ENCODE assay signal across 25 mouse cellular contexts in the genomic region with DNA sequence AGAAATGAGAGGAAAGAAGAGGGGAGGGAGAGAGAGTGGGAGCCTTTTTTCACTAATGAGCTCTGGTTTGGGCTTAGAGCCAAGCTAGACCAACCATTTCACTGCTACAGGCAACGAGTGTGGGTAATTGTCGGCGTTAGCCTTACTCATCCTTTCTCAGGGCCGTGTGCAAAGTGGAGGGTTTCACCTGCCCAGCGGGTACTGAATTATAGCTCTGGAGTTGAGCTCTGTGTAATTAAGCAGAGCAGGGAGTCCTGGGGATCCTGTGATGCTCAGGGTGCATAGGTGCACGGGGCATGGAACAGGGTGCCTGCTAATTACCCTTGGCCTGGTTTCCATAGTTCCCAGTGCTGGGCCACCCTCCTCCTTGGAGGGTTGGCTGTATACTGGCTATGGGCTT. TPM values are rescaled to one million over a fixed set of nuclear protein-coding genes. Genes with fewer than 3 reads are reported as not detected.
DNase-seq lines count a peak whose midpoint lies in the region; ATAC-seq lines count a peak whose summit lies in the region.
"Had no signal": no experiment of that assay in that cellular context is flagged by ENCODE, and none has a peak within 500 bp of the region (broad histone marks: within the 10 kb centered on the region; RNA-seq: fewer than 3 reads in every experiment).

No protein-coding gene starts in this region.

- H3K27me3 ChIP-seq in embryonic facial prominence, embryonic 14.5 days (replicated peaks; ENCODE audit: control insufficient read depth, insufficient read depth, low read length): no peaks in the 10 kb centered on the region
- no peaks in the 10 kb centered on the region for H3K27me3 ChIP-seq in embryonic facial prominence, embryonic 10.5 days (replicated peaks; ENCODE audit: low read depth, poor library complexity, severe bottlenecking)
- no peaks in the 10 kb centered on the region for H3K27me3 ChIP-seq in midbrain, embryonic 13.5 days
- H3K27me3 ChIP-seq in midbrain, embryonic 11.5 days (ENCODE audit: control insufficient read depth, insufficient read depth, low read length): no peaks in the 10 kb centered on the region
- H3K27me3 ChIP-seq in forebrain, embryonic 12.5 days: no peaks in the 10 kb centered on the region
- no peaks in the 10 kb centered on the region for H3K27me3 ChIP-seq in midbrain, embryonic 15.5 days (replicated peaks)
- H3K27me3 ChIP-seq: kidney, embryonic 15.5 days; limb, embryonic 15.5 days; lung, embryonic 15.5 days had no signal

- no peak overlapping the region for H3K27ac ChIP-seq in embryonic facial prominence, embryonic 14.5 days (replicated peaks; ENCODE audit: low read depth, low read length)
- H3K27ac ChIP-seq in embryonic facial prominence, embryonic 10.5 days (replicated peaks): no peak overlapping the region
- 0 out of 2 replicates have a peak overlapping the region, but pooled peaks have one; percentile 14 for H3K27ac ChIP-seq in midbrain, embryonic 13.5 days
- H3K27ac ChIP-seq in midbrain, embryonic 11.5 days (ENCODE audit: low read depth, low read length): no peak overlapping the region
- H3K27ac ChIP-seq in forebrain, embryonic 12.5 days: peak overlapping the region; percentile 42
- H3K27ac ChIP-seq in midbrain, embryonic 15.5 days: no peak overlapping the region
- H3K27ac ChIP-seq: heart, adult 2 months; heart, embryonic 13.5 days; kidney, embryonic 15.5 days; limb, embryonic 15.5 days; liver, embryonic 15.5 days; lung, embryonic 15.5 days; macrophage had no signal

- H3K9me3 ChIP-seq in embryonic facial prominence, embryonic 14.5 days (ENCODE audit: control insufficient read depth, low read length): no peaks in the 10 kb centered on the region
- H3K9me3 ChIP-seq in embryonic facial prominence, embryonic 10.5 days: no peaks in the 10 kb centered on the region
- H3K9me3 ChIP-seq in midbrain, embryonic 13.5 days: no peaks in the 10 kb centered on the region
- H3K9me3 ChIP-seq in midbrain, embryonic 11.5 days (ENCODE audit: control insufficient read depth, low read length): no peaks in the 10 kb centered on the region
- H3K9me3 ChIP-seq in forebrain, embryonic 12.5 days: no peaks in the 10 kb centered on the region
- H3K9me3 ChIP-seq in midbrain, embryonic 15.5 days: no peaks in the 10 kb centered on the region
- H3K9me3 ChIP-seq: heart, embryonic 13.5 days; kidney, embryonic 15.5 days; limb, embryonic 15.5 days; liver, embryonic 15.5 days; lung, embryonic 15.5 days had no signal

- H3K4me2 ChIP-seq in embryonic facial prominence, embryonic 14.5 days (ENCODE audit: low read depth, low read length): no peak overlapping the region
- H3K4me2 ChIP-seq in midbrain, embryonic 13.5 days (replicated peaks): no peak overlapping the region
- no peak overlapping the region for H3K4me2 ChIP-seq in midbrain, embryonic 11.5 days
- no peak overlapping the region for H3K4me2 ChIP-seq in forebrain, embryonic 12.5 days
- no peak overlapping the region for H3K4me2 ChIP-seq in midbrain, embryonic 15.5 days
- H3K4me2 ChIP-seq: heart, embryonic 13.5 days; kidney, embryonic 15.5 days; limb, embryonic 15.5 days; liver, embryonic 15.5 days; lung, embryonic 15.5 days had no signal

- 70% methylated on average over 6 of the region's 6 CpGs for WGBS in embryonic facial prominence, embryonic 14.5 days
- WGBS in embryonic facial prominence, embryonic 10.5 days: 84% methylated on average over 6 of the region's 6 CpGs
- 77% methylated on average over 6 of the region's 6 CpGs for WGBS in midbrain, embryonic 13.5 days
- 76% methylated on average over 6 of the region's 6 CpGs for WGBS in midbrain, embryonic 11.5 days
- WGBS in forebrain, embryonic 12.5 days: 59% methylated on average over 6 of the region's 6 CpGs
- WGBS in midbrain, embryonic 15.5 days: 63% methylated on average over 6 of the region's 6 CpGs

- H3K4me3 ChIP-seq in embryonic facial prominence, embryonic 14.5 days (ENCODE audit: low read depth, low read length): no peak overlapping the region
- no peak overlapping the region for H3K4me3 ChIP-seq in embryonic facial prominence, embryonic 10.5 days
- no peak overlapping the region for H3K4me3 ChIP-seq in midbrain, embryonic 13.5 days (replicated peaks)
- H3K4me3 ChIP-seq in midbrain, embryonic 11.5 days (ENCODE audit: low read depth, low read length): no peak overlapping the region
- no peak overlapping the region for H3K4me3 ChIP-seq in forebrain, embryonic 12.5 days (replicated peaks)
- no peak overlapping the region for H3K4me3 ChIP-seq in midbrain, embryonic 15.5 days
- H3K4me3 ChIP-seq: heart, adult 2 months; heart, embryonic 13.5 days; kidney, embryonic 15.5 days; limb, embryonic 15.5 days; liver, embryonic 15.5 days; lung, embryonic 15.5 days had no signal

- peak; percentile 17 for DNase-seq in embryonic facial prominence, embryonic 14.5 days (ENCODE audit: low spot score)
- DNase-seq in embryonic facial prominence, embryonic 10.5 days (ENCODE audit: low spot score): no peak
- no peak for DNase-seq in midbrain, embryonic 11.5 days (ENCODE audit: low spot score, missing footprints)
- DNase-seq in lung, postnatal 36 days: no peak
- DNase-seq: adrenal gland, postnatal 14 days; cerebellum, adult 9-10 months; gastrocnemius, postnatal 25 days; heart, adult 2 months; heart, postnatal 14 days; kidney, postnatal 36 days; right cerebral cortex, postnatal 14 days had no signal

- no peaks in the 10 kb centered on the region for H3K36me3 ChIP-seq in embryonic facial prominence, embryonic 14.5 days (ENCODE audit: control insufficient read depth, insufficient read depth, low read length)
- H3K36me3 ChIP-seq in embryonic facial prominence, embryonic 10.5 days (replicated peaks): no peaks in the 10 kb centered on the region
- no peaks in the 10 kb centered on the region for H3K36me3 ChIP-seq in midbrain, embryonic 13.5 days
- no peaks in the 10 kb centered on the region for H3K36me3 ChIP-seq in midbrain, embryonic 11.5 days (ENCODE audit: control insufficient read depth, insufficient read depth, low read length)
- no peaks in the 10 kb centered on the region for H3K36me3 ChIP-seq in forebrain, embryonic 12.5 days (replicated peaks)
- no peaks in the 10 kb centered on the region for H3K36me3 ChIP-seq in midbrain, embryonic 15.5 days (replicated peaks)
- H3K36me3 ChIP-seq: heart, embryonic 13.5 days; kidney, embryonic 15.5 days; limb, embryonic 15.5 days; liver, embryonic 15.5 days; lung, embryonic 15.5 days had no signal

- H3K9ac ChIP-seq in embryonic facial prominence, embryonic 14.5 days (ENCODE audit: low read depth, low read length): no peak overlapping the region
- H3K9ac ChIP-seq in midbrain, embryonic 13.5 days (replicated peaks): no peak overlapping the region
- no peak overlapping the region for H3K9ac ChIP-seq in midbrain, embryonic 11.5 days (ENCODE audit: low read length)
- no peak overlapping the region for H3K9ac ChIP-seq in forebrain, embryonic 12.5 days
- H3K9ac ChIP-seq in midbrain, embryonic 15.5 days: no peak overlapping the region
- H3K9ac ChIP-seq: heart, embryonic 13.5 days; kidney, embryonic 15.5 days; limb, embryonic 15.5 days; liver, embryonic 15.5 days; lung, embryonic 15.5 days had no signal

- no peaks in the 10 kb centered on the region for H3K4me1 ChIP-seq in embryonic facial prominence, embryonic 14.5 days (ENCODE audit: control insufficient read depth, insufficient read depth, low read length)
- H3K4me1 ChIP-seq in embryonic facial prominence, embryonic 10.5 days: peaks cover 20% of the 10 kb centered on the region
- peaks cover 9% of the 10 kb centered on the region; the same call in 1 of the 2 replicates for H3K4me1 ChIP-seq in midbrain, embryonic 13.5 days (replicated peaks)
- H3K4me1 ChIP-seq in midbrain, embryonic 11.5 days (ENCODE audit: control insufficient read depth, insufficient read depth, low read length): no peaks in the 10 kb centered on the region
- peaks cover 13% of the 10 kb centered on the region; the same call in 1 of the 2 replicates for H3K4me1 ChIP-seq in forebrain, embryonic 12.5 days
- H3K4me1 ChIP-seq in midbrain, embryonic 15.5 days: peaks cover 12% of the 10 kb centered on the region; the same call in 1 of the 2 replicates
- H3K4me1 ChIP-seq: heart, embryonic 13.5 days; liver, embryonic 15.5 days; lung, embryonic 15.5 days had no signal

- no peak for ATAC-seq in embryonic facial prominence, embryonic 14.5 days (ENCODE audit: low read depth)
- ATAC-seq in midbrain, embryonic 13.5 days: 0 out of 2 replicates have a peak, but pooled peaks have one; percentile 45
- ATAC-seq in midbrain, embryonic 11.5 days (ENCODE audit: low FRiP score): no peak
- peak; percentile 63; the same call in 1 of the 2 replicates for ATAC-seq in forebrain, embryonic 12.5 days (ENCODE audit: low FRiP score)
- ATAC-seq in midbrain, embryonic 15.5 days (replicated peaks): 0 out of 2 replicates have a peak, but pooled peaks have one; percentile 42
- ATAC-seq in monocyte, adult 5-6 weeks (replicated peaks; ENCODE audit: insufficient number of reproducible peaks, low FRiP score, low TSS enrichment, poor library complexity, severe bottlenecking): no peak
- ATAC-seq: intestine, postnatal 0 days had no signal

RNA-seq across cellular contexts. Expression of a gene that starts 9.3 kb away (rescaled TPM):
- 1.4 TPM in 1 of 2 replicates, not detected in the other for polyA plus RNA-seq in embryonic facial prominence, embryonic 14.5 days (2014; fragmentation: Nextera tagmentation; extraction: Ambion mirVana)
- not detected in 2 replicates for polyA plus RNA-seq in embryonic facial prominence, embryonic 10.5 days (2016; fragmentation: Nextera tagmentation; extraction: Ambion mirVana)
- not detected in 2 replicates for polyA plus RNA-seq in midbrain, embryonic 13.5 days (2015; fragmentation: Nextera tagmentation; extraction: Ambion mirVana)
- polyA plus RNA-seq in midbrain, embryonic 11.5 days (2014; fragmentation: Nextera tagmentation; extraction: Ambion mirVana): not detected in 2 replicates
- not detected in 2 replicates for polyA plus RNA-seq in forebrain, embryonic 12.5 days (2016; fragmentation: Nextera tagmentation; extraction: Ambion mirVana)
- not detected in 2 replicates for polyA plus RNA-seq in midbrain, embryonic 15.5 days (2015; fragmentation: Nextera tagmentation; extraction: Ambion mirVana)
- not detected in 3 replicates for total RNA-seq in monocyte, adult 5-6 weeks (2017)
- total RNA-seq: adrenal gland, postnatal 14 days; gastrocnemius, postnatal 25 days; heart, adult 2 months; heart, postnatal 14 days; left cerebral cortex, adult 18-20 months; left cerebral cortex, postnatal 36 days; neutrophil, adult 5-6 weeks had no signal
- polyA plus RNA-seq: heart, adult 2 months; heart, embryonic 13.5 days; kidney, embryonic 15.5 days; lung, embryonic 15.5 days; macrophage had no signal

RNA-seq across cellular contexts. Expression of a gene that starts 24.7 kb away (rescaled TPM):
- polyA plus RNA-seq in embryonic facial prominence, embryonic 14.5 days (2014; fragmentation: Nextera tagmentation; extraction: Ambion mirVana): 10.8 and 14.1 TPM in 2 replicates
- 4.9 and 10.0 TPM in 2 replicates for polyA plus RNA-seq in embryonic facial prominence, embryonic 10.5 days (2016; fragmentation: Nextera tagmentation; extraction: Ambion mirVana)
- 69.9 and 73.3 TPM in 2 replicates for polyA plus RNA-seq in midbrain, embryonic 13.5 days (2015; fragmentation: Nextera tagmentation; extraction: Ambion mirVana)
- 8.5 and 12.0 TPM in 2 replicates for polyA plus RNA-seq in midbrain, embryonic 11.5 days (2014; fragmentation: Nextera tagmentation; extraction: Ambion mirVana)
- 82.2 and 103 TPM in 2 replicates for polyA plus RNA-seq in forebrain, embryonic 12.5 days (2016; fragmentation: Nextera tagmentation; extraction: Ambion mirVana)
- polyA plus RNA-seq in midbrain, embryonic 15.5 days (2015; fragmentation: Nextera tagmentation; extraction: Ambion mirVana): 158 and 189 TPM in 2 replicates
- not detected in 3 replicates for total RNA-seq in monocyte, adult 5-6 weeks (2017)
- total RNA-seq: neutrophil, adult 5-6 weeks had no signal
- polyA plus RNA-seq: liver, embryonic 15.5 days; macrophage had no signal

RNA-seq across cellular contexts. Expression of a gene that starts 29.0 kb away (rescaled TPM):
- polyA plus RNA-seq in embryonic facial prominence, embryonic 14.5 days (2014; fragmentation: Nextera tagmentation; extraction: Ambion mirVana): 13.6 and 13.9 TPM in 2 replicates
- polyA plus RNA-seq in embryonic facial prominence, embryonic 10.5 days (2016; fragmentation: Nextera tagmentation; extraction: Ambion mirVana): 12.6 and 16.6 TPM in 2 replicates
- 25.5 and 27.5 TPM in 2 replicates for polyA plus RNA-seq in midbrain, embryonic 13.5 days (2015; fragmentation: Nextera tagmentation; extraction: Ambion mirVana)
- polyA plus RNA-seq in midbrain, embryonic 11.5 days (2014; fragmentation: Nextera tagmentation; extraction: Ambion mirVana): 21.3 and 26.6 TPM in 2 replicates
- 18.1 and 23.4 TPM in 2 replicates for polyA plus RNA-seq in forebrain, embryonic 12.5 days (2016; fragmentation: Nextera tagmentation; extraction: Ambion mirVana)
- 25.0 and 26.9 TPM in 2 replicates for polyA plus RNA-seq in midbrain, embryonic 15.5 days (2015; fragmentation: Nextera tagmentation; extraction: Ambion mirVana)
- 6.9 to 11.8 TPM (median 11.4 TPM) in 3 replicates for total RNA-seq in monocyte, adult 5-6 weeks (2017)

RNA-seq across cellular contexts. Expression of a gene that starts 44.8 kb away (rescaled TPM):
- polyA plus RNA-seq in embryonic facial prominence, embryonic 14.5 days (2014; fragmentation: Nextera tagmentation; extraction: Ambion mirVana): 57.5 and 60.3 TPM in 2 replicates
- polyA plus RNA-seq in embryonic facial prominence, embryonic 10.5 days (2016; fragmentation: Nextera tagmentation; extraction: Ambion mirVana): 55.1 and 61.0 TPM in 2 replicates
- polyA plus RNA-seq in midbrain, embryonic 13.5 days (2015; fragmentation: Nextera tagmentation; extraction: Ambion mirVana): 6.1 and 9.4 TPM in 2 replicates
- 22.9 and 29.8 TPM in 2 replicates for polyA plus RNA-seq in midbrain, embryonic 11.5 days (2014; fragmentation: Nextera tagmentation; extraction: Ambion mirVana)
- polyA plus RNA-seq in forebrain, embryonic 12.5 days (2016; fragmentation: Nextera tagmentation; extraction: Ambion mirVana): 34.1 and 35.0 TPM in 2 replicates
- polyA plus RNA-seq in midbrain, embryonic 15.5 days (2015; fragmentation: Nextera tagmentation; extraction: Ambion mirVana): 13.9 and 16.5 TPM in 2 replicates
- total RNA-seq in monocyte, adult 5-6 weeks (2017): 3.1 TPM in 1 of 3 replicates, not detected in the others
- total RNA-seq: neutrophil, adult 5-6 weeks had no signal

RNA-seq across cellular contexts. Expression of a gene that starts 51.2 kb away (rescaled TPM):
- 167 and 193 TPM in 2 replicates for polyA plus RNA-seq in embryonic facial prominence, embryonic 14.5 days (2014; fragmentation: Nextera tagmentation; extraction: Ambion mirVana)
- polyA plus RNA-seq in embryonic facial prominence, embryonic 10.5 days (2016; fragmentation: Nextera tagmentation; extraction: Ambion mirVana): 184 and 196 TPM in 2 replicates
- polyA plus RNA-seq in midbrain, embryonic 13.5 days (2015; fragmentation: Nextera tagmentation; extraction: Ambion mirVana): 21.5 and 30.3 TPM in 2 replicates
- 87.0 and 94.1 TPM in 2 replicates for polyA plus RNA-seq in midbrain, embryonic 11.5 days (2014; fragmentation: Nextera tagmentation; extraction: Ambion mirVana)
- polyA plus RNA-seq in forebrain, embryonic 12.5 days (2016; fragmentation: Nextera tagmentation; extraction: Ambion mirVana): 64.4 and 76.2 TPM in 2 replicates
- 61.7 and 74.3 TPM in 2 replicates for polyA plus RNA-seq in midbrain, embryonic 15.5 days (2015; fragmentation: Nextera tagmentation; extraction: Ambion mirVana)
- 7.1 to 8.5 TPM (median 8.2 TPM) in 3 replicates for total RNA-seq in monocyte, adult 5-6 weeks (2017)

Comparison
In these comparisons a context has a peak if more than half of its experiments do, and no peak if none do; other contexts are left out.
1. ATAC-seq: peak in midbrain, embryonic 13.5 days (single experiment), forebrain, embryonic 12.5 days (single experiment) and midbrain, embryonic 15.5 days (single experiment); none in embryonic facial prominence, embryonic 14.5 days (single experiment), midbrain, embryonic 11.5 days (single experiment) and monocyte, adult 5-6 weeks (single experiment).
2. H3K27ac ChIP-seq: peak in midbrain, embryonic 13.5 days (single experiment) and forebrain, embryonic 12.5 days (single experiment); none in embryonic facial prominence, embryonic 14.5 days (single experiment), embryonic facial prominence, embryonic 10.5 days (single experiment), midbrain, embryonic 11.5 days (single experiment) and midbrain, embryonic 15.5 days (single experiment).